18 mouse cellular contexts compared by ENCODE assay signal in genomic region chr3:105835875-105836274, GRCm38 (mm10). TPM values are rescaled to one million over a fixed set of nuclear protein-coding genes. Genes with fewer than 3 reads are reported as not detected.
"Had no signal": no experiment of that assay in that cellular context is flagged by ENCODE, and none has a peak within 500 bp of the region (broad histone marks: within the 10 kb centered on the region; RNA-seq: fewer than 3 reads in every experiment).

No protein-coding gene starts in this region.

- H3K4me2 ChIP-seq: limb, embryonic 12.5 days; lung, embryonic 15.5 days; midbrain, embryonic 12.5 days; neural tube, embryonic 13.5 days; stomach, embryonic 15.5 days had no signal

- H3K4me1 ChIP-seq: limb, embryonic 12.5 days; lung, embryonic 15.5 days; midbrain, embryonic 12.5 days; neural tube, embryonic 13.5 days; stomach, embryonic 15.5 days had no signal

- H3K27ac ChIP-seq: limb, embryonic 12.5 days; lung, embryonic 15.5 days; macrophage; midbrain, embryonic 12.5 days; neural tube, embryonic 13.5 days; stomach, embryonic 15.5 days had no signal

- H3K36me3 ChIP-seq: limb, embryonic 12.5 days; lung, embryonic 15.5 days; midbrain, embryonic 12.5 days; neural tube, embryonic 13.5 days; stomach, embryonic 15.5 days had no signal

- H3K9me3 ChIP-seq: limb, embryonic 12.5 days; lung, embryonic 15.5 days; midbrain, embryonic 12.5 days; neural tube, embryonic 13.5 days; stomach, embryonic 15.5 days had no signal

- H3K9ac ChIP-seq: limb, embryonic 12.5 days; lung, embryonic 15.5 days; midbrain, embryonic 12.5 days; neural tube, embryonic 13.5 days; stomach, embryonic 15.5 days had no signal

- H3K4me3 ChIP-seq: limb, embryonic 12.5 days; lung, embryonic 15.5 days; midbrain, embryonic 12.5 days; neural tube, embryonic 13.5 days; stomach, embryonic 15.5 days had no signal

- DNase-seq: kidney, adult 8-10 months; kidney, postnatal 25 days; lung, postnatal 14 days; right cerebral cortex, postnatal 14 days; thymus, adult 2 months; thymus, postnatal 25 days had no signal

- ATAC-seq: inflammation-experienced regulatory T-cells, adult 6 months; intestine, postnatal 0 days; midbrain, embryonic 16.5 days had no signal

- H3K27me3 ChIP-seq: limb, embryonic 12.5 days; lung, embryonic 15.5 days; midbrain, embryonic 12.5 days; neural tube, embryonic 13.5 days; stomach, embryonic 15.5 days had no signal

RNA-seq across cellular contexts. Expression of gene Adora3, which starts 34.8 kb away (rescaled TPM):
- polyA plus RNA-seq: kidney, embryonic 16.5 days; limb, embryonic 12.5 days; liver, adult 2 months; midbrain, embryonic 12.5 days; neural tube, embryonic 13.5 days had no signal

RNA-seq across cellular contexts. Expression of gene Tmigd3, which starts 34.8 kb away (rescaled TPM):
- total RNA-seq: left cerebral cortex, postnatal 36 days; liver, adult 2 months had no signal
- polyA plus RNA-seq: inflammation-experienced regulatory T-cells, adult 6 months; kidney, embryonic 16.5 days; midbrain, embryonic 12.5 days; midbrain, embryonic 16.5 days; neural tube, embryonic 13.5 days had no signal
